Mouse (Mus musculus) kidney, adult 18-20 months (tissue): ENCODE data around the gene Naaladl1.
"Not testable (repeated sequence)": the region's sequence is repeated elsewhere in the genome, so short reads cannot be mapped to it uniquely, and the experiment has no call there.

Experiments used
- DNase-seq: peaks from one replicate; pipeline ENCODE4 v3.0.0; 2021

Gene Naaladl1

GRCm38 (mm10) chr19:6132171-6132827 is 26.7 kb downstream of the Naaladl1 start:
- no peak for DNase-seq

DNA sequence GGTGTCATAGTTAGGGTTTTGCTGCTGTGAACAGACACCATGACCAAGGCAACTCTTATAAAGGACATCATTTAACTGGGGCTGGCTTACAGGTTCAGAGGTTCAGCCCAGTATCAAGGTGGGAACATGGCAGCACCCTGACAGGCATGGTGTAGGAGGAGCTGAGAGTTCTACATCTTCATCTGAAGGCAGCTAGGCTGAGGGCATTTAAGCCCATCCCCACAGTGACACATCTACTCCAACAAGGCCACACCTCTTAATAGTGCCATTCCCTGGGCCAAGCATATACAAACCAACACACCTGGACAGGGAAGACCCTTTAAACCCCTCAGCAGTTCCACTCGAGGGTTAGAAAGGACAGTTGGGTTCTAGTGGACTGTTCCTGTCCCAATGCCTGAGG is 27.6 kb downstream of the Naaladl1 start:
- not testable (repeated sequence) for DNase-seq

- no peak for DNase-seq
Measured at GRCm38 (mm10) chr19:6136397-6136796, 30.8 kb downstream of the Naaladl1 start.

DNA sequence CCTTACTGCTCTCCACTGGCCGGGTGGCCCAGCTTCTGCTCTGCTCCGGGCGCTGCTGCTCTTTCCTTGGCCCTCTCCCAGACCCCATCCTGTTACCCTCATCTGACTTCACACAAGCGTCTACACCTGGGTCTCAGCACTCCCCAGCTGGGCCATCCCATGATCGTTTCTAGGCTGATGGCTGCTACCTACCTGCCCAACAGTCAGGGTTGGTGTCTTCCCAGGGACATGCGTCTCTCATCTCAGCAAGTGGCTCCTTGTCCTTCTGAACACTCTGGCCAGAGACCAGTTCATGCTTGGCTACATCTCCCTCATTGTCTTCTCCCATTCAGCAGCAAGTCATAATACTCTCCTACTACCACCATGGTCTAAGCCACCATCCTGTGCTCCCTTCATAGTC is 34.1 kb downstream of the Naaladl1 start:
- no peak for DNase-seq

DNA sequence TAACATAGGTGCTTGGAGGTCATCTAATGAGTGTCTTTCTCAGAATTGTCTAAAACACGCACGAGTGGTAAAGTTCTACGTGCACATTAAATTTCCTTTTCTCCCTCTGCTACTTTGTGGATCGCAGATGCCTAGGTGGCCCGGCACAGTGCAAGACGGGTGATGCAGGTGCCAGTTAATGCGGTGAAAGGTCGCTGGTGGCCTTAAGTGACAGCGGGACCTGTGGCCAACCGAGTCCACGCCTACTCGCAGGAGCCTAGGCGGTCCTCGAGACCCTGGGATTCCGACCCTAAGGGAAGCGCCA is 34.7 kb downstream of the Naaladl1 start:
- DNase-seq = no peak

GRCm38 (mm10) chr19:6140678-6141393 is 35.3 kb downstream of the Naaladl1 start, which contains the start of gene Batf2:
TSS of gene Batf2 (plus strand) at chr19:6140983.
- peak; percentile 93 for DNase-seq

DNA sequence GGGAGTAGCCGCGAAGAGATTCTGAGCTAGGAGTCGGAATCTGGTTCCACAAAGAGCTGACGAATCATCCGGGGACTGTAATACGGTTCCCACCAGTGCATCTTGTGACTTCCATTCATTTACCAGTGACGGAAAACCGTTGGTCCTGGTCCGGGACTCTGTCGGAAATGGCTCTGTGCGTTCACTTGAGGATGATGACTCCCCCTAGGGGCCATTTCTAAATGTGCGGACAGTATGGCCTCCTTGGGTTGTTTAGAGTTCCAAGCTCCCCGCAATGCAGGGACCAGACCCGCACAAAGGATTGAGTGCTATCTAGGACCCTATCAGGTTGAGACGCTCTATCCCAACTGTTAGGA is 35.8 kb downstream of the Naaladl1 start, which contains the start of gene Arl2:
TSS of gene Arl2 (minus strand) at position 155 of the 356 bp plus-strand sequence.
- DNase-seq = peak; percentile 77

- no peak for DNase-seq
Measured at GRCm38 (mm10) chr19:6144842-6145241, 39.3 kb downstream of the Naaladl1 start.

GRCm38 (mm10) chr19:6155174-6155573 is 49.6 kb downstream of the Naaladl1 start:
- no peak for DNase-seq

GRCm38 (mm10) chr19:6156372-6156771 is 50.8 kb downstream of the Naaladl1 start:
- DNase-seq = peak; percentile 44

DNA sequence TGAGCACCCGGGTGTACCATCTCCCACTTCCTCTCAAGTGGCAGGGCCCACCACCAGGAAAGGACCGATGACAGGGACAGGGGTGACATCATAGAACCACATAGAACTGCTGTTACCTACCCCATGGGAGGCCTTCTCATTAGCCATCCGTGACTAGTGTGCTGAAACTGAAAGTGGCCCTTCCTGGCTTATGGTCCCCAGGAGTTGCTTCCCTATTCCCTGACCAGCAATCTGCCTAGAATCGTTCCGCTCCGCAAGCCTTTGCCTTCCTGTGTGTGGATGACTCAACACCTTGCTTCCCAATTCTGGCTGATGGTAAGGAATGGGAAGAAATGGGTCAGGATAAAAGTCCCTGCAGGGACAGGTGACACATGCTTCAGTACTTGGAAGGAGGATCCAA is 51.6 kb downstream of the Naaladl1 start:
- no peak for DNase-seq

- DNase-seq = peak; percentile 38
Measured at GRCm38 (mm10) chr19:6163872-6164547, 58.4 kb downstream of the Naaladl1 start.
